Comparison of ENCODE assay signal across 9 mouse cellular contexts in genomic region chr13:107954100-107954444, GRCm38 (mm10).
A peak's percentile ranks its signal among the peaks of the same experiment; 100 is the strongest.
DNase-seq lines count a peak whose midpoint lies in the region; ATAC-seq lines count a peak whose summit lies in the region.
"Had no signal": no experiment of that assay in that cellular context is flagged by ENCODE, and none has a peak within 500 bp of the region (broad histone marks: within the 10 kb centered on the region; RNA-seq: fewer than 3 reads in every experiment).

No protein-coding gene starts in this region.

- no peak for DNase-seq in kidney, adult 9 months
- peak; percentile 11 for DNase-seq in ES-CJ7 (ENCODE audit: low read depth, low spot score)
- no peak for DNase-seq in gastrocnemius, postnatal 14 days
- DNase-seq: cerebellum, postnatal 10 days had no signal

- intact Hi-C loops in gastrocnemius, postnatal 14 days (cut with DNase I; ENCODE audit: low total_unique reads), result no loop called here

- ATAC-seq in kidney, embryonic 16.5 days (ENCODE audit: low FRiP score, low TSS enrichment), result 0 out of 2 replicates have a peak, but pooled peaks have one; percentile 23
- no peak for ATAC-seq in heart, embryonic 15.5 days (replicated peaks; ENCODE audit: insufficient number of reproducible peaks, insufficient read depth, low FRiP score, low read depth)
- peak; percentile 45 for ATAC-seq in megakaryocyte, adult 5-6 weeks (ENCODE audit: poor library complexity, severe bottlenecking)
- no peak for ATAC-seq in activated CD4-positive, CD25-positive, alpha-beta regulatory T cell, adult 4 months
- ATAC-seq in cerebellum, adult (ENCODE audit: insufficient number of reproducible peaks, low FRiP score, low TSS enrichment), result no peak

- H3K9ac ChIP-seq in kidney, embryonic 16.5 days (replicated peaks; ENCODE audit: low read length), result no peak overlapping the region
- H3K9ac ChIP-seq in heart, embryonic 15.5 days, result no peak overlapping the region

- peak overlapping the region; percentile 87 for H3K27ac ChIP-seq in kidney, embryonic 16.5 days (ENCODE audit: low read length)
- H3K27ac ChIP-seq in heart, embryonic 15.5 days, result peak overlapping the region; percentile 44

- no peaks in the 10 kb centered on the region for H3K9me3 ChIP-seq in kidney, embryonic 16.5 days (ENCODE audit: low read length)
- no peaks in the 10 kb centered on the region for H3K9me3 ChIP-seq in heart, embryonic 15.5 days (replicated peaks)

- H3K36me3 ChIP-seq in kidney, embryonic 16.5 days (ENCODE audit: insufficient read depth, low read length), result no peaks in the 10 kb centered on the region
- H3K36me3 ChIP-seq in heart, embryonic 15.5 days, result no peaks in the 10 kb centered on the region

- no peak overlapping the region for H3K4me3 ChIP-seq in kidney, embryonic 16.5 days (ENCODE audit: low read length)
- no peak overlapping the region for H3K4me3 ChIP-seq in heart, embryonic 15.5 days

- peaks cover 30% of the 10 kb centered on the region for H3K4me1 ChIP-seq in kidney, embryonic 16.5 days (ENCODE audit: insufficient read depth, low read length)
- peaks cover 18% of the 10 kb centered on the region for H3K4me1 ChIP-seq in heart, embryonic 15.5 days (replicated peaks)

- 19% methylated on average over 9 of the region's 9 CpGs for WGBS in kidney, embryonic 16.5 days
- WGBS in heart, embryonic 15.5 days, result 48% methylated on average over 9 of the region's 9 CpGs

- no peaks in the 10 kb centered on the region for H3K27me3 ChIP-seq in kidney, embryonic 16.5 days (ENCODE audit: insufficient read depth, low read length)
- no peaks in the 10 kb centered on the region for H3K27me3 ChIP-seq in heart, embryonic 15.5 days

- H3K4me2 ChIP-seq in kidney, embryonic 16.5 days (replicated peaks; ENCODE audit: low read depth, low read length), result peak overlapping the region; percentile 13; the same call in 1 of the 2 replicates
- 0 out of 2 replicates have a peak overlapping the region, but pooled peaks have one; percentile 18 for H3K4me2 ChIP-seq in heart, embryonic 15.5 days

Comparison
In these comparisons a context has a peak if more than half of its experiments do, and no peak if none do; other contexts are left out.
1. ATAC-seq: peak in kidney, embryonic 16.5 days (single experiment) and megakaryocyte, adult 5-6 weeks (single experiment); none in heart, embryonic 15.5 days (single experiment), activated CD4-positive, CD25-positive, alpha-beta regulatory T cell, adult 4 months (single experiment) and cerebellum, adult (single experiment).